Mouse (Mus musculus) intestine, postnatal 0 days (tissue): Measurements from ENCODE around the gene Il1rap. TPM values are rescaled to one million over a fixed set of nuclear protein-coding genes. Genes with fewer than 3 reads are reported as not detected.

Experiments
- ATAC-seq: fragments of 200-750 bp; cut with Nextera tagmentation; 2 replicates; pipeline ENCODE4 v1.8.0; 2017; ENCODE audit warnings: mild to moderate bottlenecking, moderate TSS enrichment, moderate library complexity
- H3K27ac ChIP-seq: fragments of 300-500 bp; sonication (generic); 2 replicates; pipeline ENCODE4 v1.5.1; 2014; ENCODE audit warnings: mild to moderate bottlenecking, low read depth, low read length, moderate library complexity
- H3K27me3 ChIP-seq: fragments of 300-500 bp; sonication (generic); replicated peaks from 2 replicates; pipeline ENCODE4 v1.6.1; 2014; ENCODE audit warnings: low read length, mixed read lengths; ENCODE audit not compliant: control insufficient read depth, insufficient read depth
- H3K36me3 ChIP-seq: fragments of 300-500 bp; sonication (generic); 2 replicates; pipeline ENCODE4 v1.6.1; 2014; ENCODE audit warnings: mild to moderate bottlenecking, moderate library complexity; ENCODE audit not compliant: control insufficient read depth, insufficient read depth
- H3K4me1 ChIP-seq: fragments of 300-500 bp; sonication (generic); replicated peaks from 2 replicates; pipeline ENCODE4 v1.6.1; 2014; ENCODE audit warnings: antibody characterized with exemption, low read length, mixed read lengths; ENCODE audit not compliant: control insufficient read depth, insufficient read depth
- H3K4me2 ChIP-seq: fragments of 300-500 bp; sonication (generic); replicated peaks from 2 replicates; pipeline ENCODE4 v1.6.1; 2014; ENCODE audit warnings: low read depth, mild to moderate bottlenecking, moderate library complexity
- H3K4me3 ChIP-seq: fragments of 300-500 bp; sonication (generic); 2 replicates; pipeline ENCODE4 v1.5.1; 2014; ENCODE audit warnings: low read depth, low read length
- H3K9ac ChIP-seq: fragments of 300-500 bp; sonication (generic); 2 replicates; pipeline ENCODE4 v1.6.1; 2014; ENCODE audit warnings: mild to moderate bottlenecking, low read depth, low read length
- H3K9me3 ChIP-seq: fragments of 300-500 bp; sonication (generic); 2 replicates; pipeline ENCODE4 v1.6.1; 2016; ENCODE audit warnings: mixed run types; ENCODE audit not compliant: control insufficient read depth
- CTCF ChIP-seq: sonication (generic); IDR thresholded peaks from 2 replicates; pipeline ENCODE4 v1.5.1; 2016; ENCODE audit warnings: low read depth, mild to moderate bottlenecking, control low read depth, antibody characterized with exemption, moderate library complexity
- WGBS: fragments of 180-500 bp; shearing (Covaris S2); extraction: QIAGEN DNeasy Blood & Tissue Kit; methylation state at CpG from one replicate; pipeline ENCODE4 v1.1.7; 2014; 5-methylcytosine and 5-hydroxymethylcytosine counted together
- polyA plus RNA-seq: library from polyadenylated mRNA; unstranded; fragments of >200 nt; fragmentation: Nextera tagmentation; extraction: Ambion mirVana; gene quantifications from 2 replicates; pipeline ENCODE4 v1.2.1, GENCODE M21; 2015

The Il1rap gene
- polyA plus RNA-seq, 1 experiment from 2014 or later: 2.2 TPM

GRCm38 (mm10) chr16:26669081-26669480 lies 87.6 kb downstream of the Il1rap start:
- 74% methylated on average over 2 of the region's 2 CpGs for WGBS
- no peak overlapping the region for H3K4me2 ChIP-seq

GRCm38 (mm10) chr16:26680381-26680780 lies 98.9 kb downstream of the Il1rap start:
- WGBS: 90% methylated on average over 2 of the region's 2 CpGs
- no peak overlapping the region for H3K4me3 ChIP-seq
- ATAC-seq: no peak
- H3K4me1 ChIP-seq: no peaks in the 10 kb centered on the region
- H3K36me3 ChIP-seq: no peaks in the 10 kb centered on the region
- H3K9me3 ChIP-seq: no peaks in the 10 kb centered on the region
- H3K27me3 ChIP-seq: no peaks in the 10 kb centered on the region
- H3K27ac ChIP-seq: no peak overlapping the region
- no peak overlapping the region for H3K4me2 ChIP-seq
- no peak overlapping the region for H3K9ac ChIP-seq
- no peak for TF ChIP-seq CTCF

More at GRCm38 (mm10) chr16:26669081-26669480, 87.6 kb downstream of the Il1rap start:
- ATAC-seq: no peak
- Histone ChIP-seq H3K27me3 (no peaks in the 10 kb centered on the region), H3K27ac (no peak overlapping the region), H3K9me3 (no peaks in the 10 kb centered on the region), H3K9ac (no peak overlapping the region), H3K4me1 (no peaks in the 10 kb centered on the region), H3K36me3 (no peaks in the 10 kb centered on the region), H3K4me3 (no peak overlapping the region)
- TF ChIP-seq CTCF: no peak

- TF ChIP-seq CTCF: no peak
- Histone ChIP-seq H3K9me3 (no peaks in the 10 kb centered on the region), H3K27me3 (no peaks in the 10 kb centered on the region), H3K9ac (no peak overlapping the region), H3K4me2 (no peak overlapping the region), H3K36me3 (no peaks in the 10 kb centered on the region), H3K27ac (no peak overlapping the region), H3K4me3 (no peak overlapping the region), H3K4me1 (no peaks in the 10 kb centered on the region)
- WGBS: 64% methylated on average over 2 of the region's 2 CpGs
- ATAC-seq: no peak
Measured at GRCm38 (mm10) chr16:26689771-26690170, 108.3 kb downstream of the Il1rap start.

GRCm38 (mm10) chr16:26691294-26691693 lies 109.8 kb downstream of the Il1rap start:
- H3K4me3 ChIP-seq: no peak overlapping the region
- no peak overlapping the region for H3K4me2 ChIP-seq
- H3K4me1 ChIP-seq: no peaks in the 10 kb centered on the region
- H3K27ac ChIP-seq: no peak overlapping the region
- no peak for ATAC-seq
- H3K9me3 ChIP-seq: no peaks in the 10 kb centered on the region
- TF ChIP-seq CTCF: no peak
- WGBS: 36% methylated on average over 11 of the region's 11 CpGs
- no peaks in the 10 kb centered on the region for H3K36me3 ChIP-seq
- H3K9ac ChIP-seq: no peak overlapping the region
- H3K27me3 ChIP-seq: no peaks in the 10 kb centered on the region

GRCm38 (mm10) chr16:26698076-26698475 lies 116.6 kb downstream of the Il1rap start:
- H3K27me3 ChIP-seq: no peaks in the 10 kb centered on the region
- no peak overlapping the region for H3K27ac ChIP-seq
- H3K4me2 ChIP-seq: no peak overlapping the region
- H3K36me3 ChIP-seq: no peaks in the 10 kb centered on the region
- H3K9ac ChIP-seq: no peak overlapping the region
- ATAC-seq: no peak
- no peaks in the 10 kb centered on the region for H3K9me3 ChIP-seq
- no peak overlapping the region for H3K4me3 ChIP-seq
- no peak for TF ChIP-seq CTCF
- 87% methylated on average over 4 of the region's 4 CpGs for WGBS
- H3K4me1 ChIP-seq: no peaks in the 10 kb centered on the region

- H3K36me3 ChIP-seq: no peaks in the 10 kb centered on the region
- no peaks in the 10 kb centered on the region for H3K9me3 ChIP-seq
- 76% methylated on average over 8 of the region's 8 CpGs for WGBS
- no peak for ATAC-seq
- no peak for TF ChIP-seq CTCF
- H3K9ac ChIP-seq: no peak overlapping the region
- H3K4me1 ChIP-seq: no peaks in the 10 kb centered on the region
- H3K4me3 ChIP-seq: no peak overlapping the region
- H3K27ac ChIP-seq: no peak overlapping the region
- no peak overlapping the region for H3K4me2 ChIP-seq
- no peaks in the 10 kb centered on the region for H3K27me3 ChIP-seq
Measured at GRCm38 (mm10) chr16:26700440-26701103, 119.1 kb downstream of the Il1rap start.
